Mouse (Mus musculus): ENCODE results near the gene Hsd17b2. TPM values are rescaled to one million over a fixed set of nuclear protein-coding genes. Genes with fewer than 3 reads are reported as not detected.

Hsd17b2 gene
- polyA plus RNA-seq, 1 experiment from 2014 or later: not detected

Other genes starting within 250 kb of the Hsd17b2 start
- 1.8 TPM in 2 replicates for gene Plcg2, start 203.6 kb upstream of the Hsd17b2 start, polyA plus RNA-seq (2014; fragmentation: Nextera tagmentation; extraction: Ambion mirVana)
- gene Sdr42e1, start 28.2 kb upstream of the Hsd17b2 start, polyA plus RNA-seq (2014; fragmentation: Nextera tagmentation; extraction: Ambion mirVana): 0.74 and 1.1 TPM in 2 replicates
- 57.7 and 59.0 TPM in 2 replicates for gene Mphosph6, start 100.0 kb downstream of the Hsd17b2 start, polyA plus RNA-seq (2014; fragmentation: Nextera tagmentation; extraction: Ambion mirVana)

Data from hindbrain, embryonic 11.5 days (tissue).